Mouse (Mus musculus): ENCODE measurements at regions not wholly inside any gene's neighbourhood (a gene's known extent, or its start where the extent isn't known, plus 50 kb on each side); places are given as distances from the start of the nearest gene placed in this dataset.

DNA sequence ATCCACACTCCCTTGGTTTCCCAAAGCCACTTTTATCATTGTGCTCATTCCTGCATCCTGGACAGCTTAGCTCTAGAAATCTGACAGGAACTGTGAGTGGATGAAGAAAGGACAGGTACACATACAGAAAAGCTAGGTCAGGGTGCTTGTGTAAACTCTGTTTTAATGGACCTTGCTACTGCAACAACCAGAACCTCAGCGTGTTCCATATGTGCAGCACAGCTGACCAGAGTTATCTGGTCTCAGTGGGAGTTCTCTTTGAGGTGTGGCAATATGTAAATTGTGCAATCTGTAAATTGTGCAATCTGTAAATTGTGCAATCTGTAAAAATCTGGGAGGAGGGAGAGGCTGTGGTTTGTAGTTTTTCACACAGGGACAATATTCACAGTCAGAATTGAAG is 282.4 kb upstream of the Ptprd start:
- no peak for DNase-seq

DNA sequence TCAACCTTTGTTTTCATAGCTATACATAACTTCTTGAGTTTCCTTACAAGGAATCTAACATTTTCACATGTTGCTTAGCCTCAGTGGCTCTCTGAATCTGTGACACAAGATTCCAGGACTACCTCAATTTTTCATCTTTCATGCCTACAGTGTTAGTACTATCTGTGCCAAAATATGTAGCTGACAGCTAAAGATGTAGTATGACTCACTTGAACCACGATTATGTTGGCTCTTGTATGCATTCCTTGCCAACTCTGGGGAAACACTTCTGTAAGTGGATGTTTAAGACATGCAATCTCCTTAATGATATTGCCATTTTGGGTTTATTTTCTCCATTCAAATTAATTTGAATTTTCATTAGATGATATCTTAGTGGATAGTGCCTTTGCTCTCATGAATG is 254.8 kb upstream of the Ptprd start:
- no peak for DNase-seq

DNA sequence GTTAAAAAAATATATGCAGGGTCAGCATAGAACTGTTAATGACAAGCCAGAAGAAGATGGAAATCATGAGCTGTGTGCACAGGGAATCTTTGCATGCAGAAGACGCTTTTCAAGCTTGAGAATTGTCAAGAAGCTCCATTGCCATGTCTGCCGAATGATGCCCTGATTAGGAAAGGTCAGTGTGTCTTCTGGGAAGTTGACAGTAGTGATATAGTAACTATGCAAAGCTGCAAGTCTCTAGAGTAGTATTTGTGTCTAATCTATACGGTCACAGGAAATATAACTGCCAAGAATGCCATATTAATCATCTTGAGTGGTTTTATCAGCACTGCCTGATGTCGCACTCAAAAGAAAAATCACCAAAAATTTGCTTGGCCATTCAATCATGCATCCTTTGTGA is 244.5 kb upstream of the Ptprd start:
- DNase-seq = no peak

DNA sequence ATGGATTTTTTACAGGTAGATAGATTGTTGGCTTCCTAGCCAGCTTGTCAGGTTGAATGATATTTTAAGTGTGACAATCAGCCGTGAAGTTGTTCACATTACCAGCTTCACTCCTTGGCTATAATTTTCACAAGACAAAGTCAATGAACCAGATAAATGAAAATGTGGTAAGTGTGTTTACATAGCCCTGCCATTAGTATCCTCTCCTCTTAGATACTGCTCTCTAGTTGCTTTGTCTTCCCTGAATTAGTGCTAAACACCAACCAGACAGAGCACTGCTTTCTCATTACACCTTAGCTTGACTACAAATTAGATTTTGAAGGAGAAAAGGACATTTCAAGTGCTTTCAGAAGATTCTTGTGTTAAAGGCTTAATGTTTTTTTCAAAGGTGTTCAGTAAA is 205.4 kb upstream of the Ptprd start:
- peak; percentile 9 for DNase-seq

DNA sequence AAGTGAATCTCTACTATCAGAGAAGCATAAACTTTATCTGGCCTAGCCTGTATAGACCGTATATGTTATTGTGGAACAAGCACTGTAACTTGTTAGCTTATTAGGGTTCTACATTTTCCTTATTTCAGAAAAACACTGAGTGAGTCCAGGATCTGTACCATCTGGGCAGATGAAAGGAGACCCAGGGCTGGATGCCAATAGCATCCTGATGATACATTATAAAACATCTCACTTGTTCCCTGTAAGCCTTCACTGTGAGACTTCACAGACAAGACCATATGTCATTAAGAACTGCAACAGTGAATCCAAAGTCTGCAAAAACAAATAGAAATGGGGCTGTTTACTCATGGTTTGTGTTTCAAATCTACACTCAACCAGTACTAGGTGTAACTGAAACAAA is 177.6 kb upstream of the Ptprd start:
- DNase-seq = no peak

DNA sequence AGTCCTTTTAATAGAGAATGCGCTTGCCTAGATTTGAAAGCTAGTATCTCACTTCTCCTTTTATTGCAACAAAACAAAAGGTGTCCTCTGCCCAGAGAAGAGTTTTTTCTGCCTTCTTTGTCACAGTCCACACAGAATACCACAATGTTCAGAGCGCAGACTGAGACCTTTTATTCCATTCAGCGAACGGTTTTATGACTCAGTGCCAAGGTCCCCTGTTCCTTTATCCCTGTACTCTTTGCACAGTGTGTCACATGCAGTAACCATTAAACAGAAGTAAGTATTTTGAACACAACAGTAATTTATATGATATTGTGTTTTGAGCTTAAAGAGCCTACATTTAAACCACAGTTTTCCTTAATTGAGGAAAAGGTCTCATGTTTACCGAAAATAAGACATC is 143.4 kb upstream of the Ptprd start:
- no peak for DNase-seq

DNA sequence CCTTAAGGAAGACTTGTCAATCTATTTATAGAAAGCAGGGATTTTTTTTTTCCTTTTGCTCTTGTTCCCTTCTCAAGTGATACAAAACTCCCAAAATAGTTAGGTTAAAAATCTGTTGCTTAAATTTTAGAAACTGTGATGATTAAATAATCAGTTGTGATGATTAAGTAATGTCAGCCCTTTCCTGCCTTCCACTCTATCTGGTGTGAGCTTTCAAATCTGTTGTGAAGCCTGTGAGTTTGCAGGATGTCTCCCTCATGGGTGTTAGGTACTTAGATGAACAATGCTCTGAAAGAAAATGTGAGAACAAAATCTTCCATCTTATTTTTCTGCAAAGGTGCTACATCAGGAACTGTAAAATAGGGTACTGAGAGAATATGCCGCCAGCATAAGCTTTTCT is 124.0 kb upstream of the Ptprd start:
- DNase-seq = no peak

DNA sequence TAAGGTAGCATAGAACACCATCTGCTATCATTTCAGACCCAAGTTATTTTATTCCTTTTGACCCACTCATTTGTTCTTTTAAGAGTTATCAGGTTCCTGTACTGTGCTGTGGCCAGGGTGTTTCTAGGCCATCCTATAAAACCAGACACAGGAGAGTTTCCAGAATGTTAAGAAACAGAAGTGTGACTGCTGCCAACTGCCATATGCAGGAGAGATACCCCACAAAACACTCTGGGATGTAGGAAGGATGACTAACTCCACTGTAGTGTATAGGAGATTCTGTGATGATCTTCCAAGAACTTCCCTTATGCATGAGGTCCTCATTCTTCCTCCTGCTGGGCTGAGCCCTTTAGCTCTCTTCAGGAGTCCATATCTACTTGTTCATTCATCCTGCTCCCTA is 76.7 kb upstream of the Ptprd start:
- DNase-seq = no peak

All from retina, postnatal 1 day (tissue).